Mouse (Mus musculus) cerebellum, postnatal 36 days (tissue): ENCODE results near the gene Stac.

Experiments used
- DNase-seq, 2 experiments: peaks; one replicate each; pipeline ENCODE4 v3.0.0; 2021 to 2022; ENCODE audit warnings: mixed read lengths in 2 of 2

The Stac gene

DNA sequence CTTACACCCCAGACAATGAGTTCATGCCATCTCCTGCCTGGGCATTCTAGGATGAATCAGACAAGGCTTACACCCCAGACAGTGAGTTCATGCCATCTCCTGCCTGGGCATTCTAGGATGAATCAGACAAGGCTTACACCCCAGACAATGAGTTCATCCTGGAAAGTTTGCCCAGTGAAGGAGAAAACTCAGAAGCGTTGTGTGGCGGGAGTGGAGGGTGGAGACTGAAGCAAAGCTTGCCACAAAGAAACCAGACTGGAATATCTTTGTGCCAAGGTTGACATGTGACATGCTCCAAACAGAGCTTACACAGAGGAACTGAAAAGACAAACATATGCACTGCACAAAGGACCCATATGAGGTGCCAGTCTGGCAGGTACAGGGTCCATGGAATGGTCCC, 102.6 kb downstream of the Stac start:
- no peak for DNase-seq

DNA sequence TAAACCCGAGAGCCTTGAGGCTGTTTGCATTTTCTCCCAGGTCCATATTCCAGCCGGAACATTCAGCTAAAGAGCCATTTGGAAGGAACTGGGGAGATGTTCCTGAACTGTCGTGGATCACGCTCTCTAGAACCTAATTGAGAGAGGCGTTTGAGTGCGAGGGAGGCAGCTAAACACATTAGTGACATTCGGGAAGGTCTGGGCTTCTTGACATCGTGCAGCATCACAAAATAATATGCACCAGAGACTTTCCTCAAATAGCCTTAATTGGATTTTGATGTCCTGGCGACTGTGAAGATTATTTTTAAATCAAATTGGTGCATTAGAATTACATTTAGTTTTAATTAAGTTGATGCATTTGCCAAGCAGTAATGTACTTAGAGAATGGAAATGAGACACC, 111.4 kb downstream of the Stac start:
- DNase-seq = no peak

DNA sequence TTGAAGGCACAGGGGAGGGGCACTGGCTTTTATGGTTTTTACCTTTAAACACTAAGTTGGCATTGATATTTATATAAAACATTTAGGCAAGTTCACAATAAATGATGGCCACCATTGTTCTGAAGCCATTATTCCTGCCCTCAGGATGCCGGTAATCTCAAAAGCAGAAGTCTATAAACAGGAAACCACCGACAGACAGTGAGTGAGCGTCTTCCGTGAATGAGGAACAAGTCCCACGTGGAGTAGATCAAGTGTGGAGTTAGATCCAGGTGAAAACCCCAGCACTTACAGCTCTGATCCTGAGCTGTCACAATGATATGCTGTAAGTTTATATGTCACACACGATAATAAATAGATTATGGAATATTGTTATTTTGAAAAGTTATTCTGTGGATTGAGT, 112.7 kb downstream of the Stac start:
- DNase-seq = no peak

DNA sequence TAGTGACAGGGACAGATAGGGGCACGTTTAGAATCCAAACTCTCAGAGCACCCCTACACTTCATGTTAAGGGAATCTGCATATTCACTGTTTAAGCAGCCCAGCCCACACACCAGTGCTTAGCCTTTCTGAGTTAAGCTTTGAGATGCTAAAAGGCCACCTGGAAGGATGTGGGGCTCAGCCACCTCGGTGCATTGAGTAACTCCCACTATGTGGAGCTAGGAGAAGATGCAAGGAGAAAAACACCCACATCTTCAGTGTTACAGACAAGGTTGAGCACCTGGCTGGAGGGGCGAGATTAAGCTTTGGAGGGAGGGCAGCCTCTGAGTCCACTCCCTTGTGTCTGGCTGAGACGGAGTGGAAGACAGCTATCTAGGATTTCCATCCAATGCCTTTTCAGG, 114.3 kb downstream of the Stac start:
- no peak for DNase-seq

DNA sequence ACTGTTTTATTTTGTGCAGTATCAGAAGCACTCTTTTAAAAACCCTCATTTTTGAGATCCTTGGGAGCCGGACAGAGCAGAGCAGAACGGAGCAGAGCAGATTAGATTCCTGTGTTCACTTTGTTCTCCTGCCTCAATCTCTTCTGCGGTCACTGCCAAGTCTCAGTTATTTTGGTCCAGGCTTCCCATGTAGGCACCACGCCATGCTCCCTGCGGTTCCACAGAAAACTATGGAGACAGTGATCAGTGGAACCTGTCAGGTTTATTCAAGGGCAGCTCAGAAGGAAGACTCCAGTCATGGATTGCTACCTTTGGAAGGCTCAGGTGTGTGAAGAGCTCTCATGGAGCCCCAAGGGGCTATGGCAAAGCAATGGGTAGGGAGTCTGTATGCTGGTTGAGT, 116.3 kb downstream of the Stac start:
- DNase-seq = peak; percentile 67 to 72

DNA sequence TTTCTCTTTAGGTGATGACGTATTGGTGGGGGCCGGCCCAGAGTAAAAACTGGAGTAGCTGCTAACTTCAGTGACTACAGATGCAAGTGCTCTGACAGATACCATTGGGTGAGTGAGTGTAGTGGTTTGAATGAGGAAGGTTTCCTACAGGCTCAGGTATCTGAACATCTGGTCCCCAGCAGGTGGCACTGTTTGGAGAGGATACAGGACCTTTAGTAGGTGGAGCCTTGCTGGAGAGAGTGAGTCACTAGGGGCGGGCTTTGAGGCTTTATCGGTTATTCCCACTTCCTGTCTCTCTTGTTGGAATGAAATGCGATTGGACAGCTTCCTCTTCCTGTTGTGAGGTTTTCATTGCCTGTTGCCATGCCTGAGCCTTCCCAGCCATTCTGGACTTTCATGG, 118.5 kb downstream of the Stac start:
- no peak for DNase-seq

DNA sequence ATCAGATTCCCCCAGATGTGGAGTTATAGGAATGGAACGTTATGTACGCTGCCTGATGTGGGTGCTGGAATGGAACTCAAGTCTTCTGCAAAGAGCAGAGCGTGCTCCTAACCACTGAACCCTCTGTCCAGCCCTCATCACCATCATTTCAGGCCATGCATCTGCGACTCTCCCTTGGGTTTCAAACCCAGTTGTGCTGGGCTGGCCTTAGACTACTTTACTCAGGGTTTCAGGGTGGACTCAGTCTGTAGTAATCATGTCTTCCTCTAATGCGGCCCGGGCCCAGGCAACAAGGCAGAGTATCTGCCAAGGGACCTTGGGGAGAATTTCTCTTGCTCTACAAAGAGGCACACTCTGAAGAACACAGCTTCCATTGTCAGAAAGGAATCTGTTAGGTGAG, 126.0 kb downstream of the Stac start:
- no peak for DNase-seq

DNA sequence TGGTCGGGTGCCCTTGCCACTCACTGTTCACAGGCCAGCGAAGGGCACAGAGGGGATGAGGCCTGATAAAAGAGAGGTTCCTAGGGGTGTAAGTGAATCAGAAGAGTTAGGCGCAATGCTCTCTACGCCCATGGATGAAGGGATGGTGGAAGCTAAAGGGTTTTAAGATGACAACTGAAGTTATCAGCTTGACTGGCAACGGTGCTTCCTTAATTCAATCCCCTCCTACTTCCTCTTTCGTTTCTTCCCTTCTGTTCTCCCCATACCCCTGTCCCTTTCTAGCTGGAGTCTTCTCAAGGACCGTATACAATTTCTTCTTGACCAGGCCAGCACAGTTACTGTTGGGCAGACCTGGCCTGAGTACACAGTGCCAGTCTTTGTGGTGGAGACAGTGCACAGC, 126.9 kb downstream of the Stac start:
- DNase-seq = no peak

DNA sequence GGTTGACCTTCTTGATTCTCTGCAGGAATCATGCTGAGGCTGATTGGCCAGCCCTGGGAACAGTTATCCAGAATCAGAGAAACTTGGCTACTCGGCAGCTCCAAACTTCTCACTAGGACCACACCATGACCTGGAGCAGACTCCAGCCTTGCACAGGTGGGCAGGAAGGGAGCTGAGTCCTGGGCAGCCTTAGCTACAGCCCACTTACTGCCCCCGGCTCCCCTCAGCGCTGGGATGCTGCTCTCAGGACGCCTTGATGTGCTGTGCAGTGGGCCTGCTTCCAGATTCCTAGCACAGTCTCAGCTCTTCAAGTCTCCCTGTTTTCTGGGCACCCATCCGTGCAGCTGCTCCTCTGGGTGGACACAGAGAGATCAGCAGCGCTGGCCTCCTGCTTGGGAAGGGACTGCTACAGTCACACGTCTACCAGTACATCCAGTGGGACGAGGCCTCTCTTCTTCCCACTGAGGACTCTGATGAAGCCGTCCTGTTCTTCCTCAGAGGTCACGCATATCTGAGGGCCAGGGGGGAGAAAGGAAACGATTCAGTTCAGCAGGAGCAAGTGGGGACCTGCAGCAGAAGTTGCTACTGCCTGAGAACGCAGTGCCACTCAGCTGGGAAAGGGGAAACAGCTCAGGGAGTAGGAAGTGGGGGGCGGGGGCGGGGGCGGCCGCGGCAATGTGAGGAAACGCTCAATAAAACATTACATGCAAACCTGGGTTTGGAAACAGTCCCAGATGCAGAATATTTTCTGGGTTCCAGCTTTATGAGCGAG, 127.7 kb downstream of the Stac start:
- no peak for DNase-seq

DNA sequence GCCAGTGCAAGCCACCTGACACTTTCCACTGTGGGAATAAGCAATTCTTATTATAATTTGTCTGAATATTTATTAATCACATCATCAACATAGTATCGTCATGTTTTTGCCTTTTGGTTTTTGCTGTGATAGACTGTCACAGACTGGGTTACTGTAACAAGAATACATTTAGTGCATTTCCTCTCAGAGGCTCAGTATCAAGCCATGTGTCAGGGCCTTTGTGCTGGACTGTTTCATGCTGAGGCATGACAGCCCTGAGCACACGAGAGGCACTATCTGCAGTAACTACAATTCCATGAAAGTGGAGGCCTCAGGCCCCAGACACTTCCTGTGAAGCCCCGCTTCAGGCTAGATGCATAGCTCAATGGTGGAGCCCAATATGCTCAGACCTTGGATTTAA, 133.4 kb downstream of the Stac start:
- DNase-seq = no peak

DNA sequence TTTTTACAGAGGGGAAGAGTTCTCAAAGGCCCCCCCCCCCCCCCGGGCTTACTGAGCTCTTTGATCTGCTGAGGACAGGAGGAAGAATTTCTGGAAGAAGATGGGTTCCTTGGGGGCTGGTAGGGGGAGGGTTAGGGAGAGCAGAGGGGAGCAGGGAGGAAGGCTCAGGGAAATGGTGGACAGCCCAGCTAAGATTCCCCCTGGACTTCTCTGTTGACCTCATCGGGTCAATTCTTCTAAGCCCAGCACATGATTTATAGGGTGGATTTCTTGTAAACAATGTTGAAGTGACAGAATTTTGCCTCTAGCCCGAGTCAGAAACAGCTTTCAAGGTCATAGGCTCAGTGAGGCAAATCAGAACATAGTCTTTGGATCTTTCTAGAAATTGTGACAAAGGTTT, 137.3 kb downstream of the Stac start:
- no peak for DNase-seq

DNA sequence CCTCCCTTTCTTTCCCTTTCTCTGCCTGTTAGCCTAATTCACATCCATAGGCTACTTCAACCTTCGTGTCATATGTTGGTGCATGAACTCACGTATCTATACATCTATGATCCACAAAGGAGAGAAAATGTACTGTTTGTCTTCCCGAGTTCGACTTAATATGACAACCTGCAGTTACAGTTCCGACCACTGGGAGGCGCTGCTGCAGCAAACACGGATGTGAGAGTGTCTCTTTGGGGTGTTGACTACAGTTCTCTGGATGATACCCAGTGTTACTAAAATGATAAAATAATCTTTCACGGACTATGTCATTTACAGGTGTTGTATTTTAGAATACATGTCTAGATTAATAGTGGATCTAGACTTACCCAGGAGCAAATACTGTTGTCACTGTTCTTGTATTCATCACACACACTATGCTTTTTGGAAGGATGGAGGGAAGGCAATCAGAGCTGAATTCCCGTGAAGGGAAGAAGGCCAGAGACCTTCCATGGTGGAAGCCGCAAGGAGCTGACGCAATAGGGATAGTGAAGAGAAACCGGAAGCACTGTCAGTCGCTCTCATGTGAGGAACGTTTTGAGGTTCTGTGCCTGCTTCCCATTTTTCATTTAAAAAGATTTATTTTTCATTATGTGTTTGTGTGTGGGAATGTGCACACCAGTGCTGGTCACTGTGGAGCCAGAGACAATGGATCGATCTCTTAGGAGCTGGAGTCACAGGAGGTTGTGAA, 138.5 kb downstream of the Stac start:
- DNase-seq = peak; percentile 8 to 17

DNA sequence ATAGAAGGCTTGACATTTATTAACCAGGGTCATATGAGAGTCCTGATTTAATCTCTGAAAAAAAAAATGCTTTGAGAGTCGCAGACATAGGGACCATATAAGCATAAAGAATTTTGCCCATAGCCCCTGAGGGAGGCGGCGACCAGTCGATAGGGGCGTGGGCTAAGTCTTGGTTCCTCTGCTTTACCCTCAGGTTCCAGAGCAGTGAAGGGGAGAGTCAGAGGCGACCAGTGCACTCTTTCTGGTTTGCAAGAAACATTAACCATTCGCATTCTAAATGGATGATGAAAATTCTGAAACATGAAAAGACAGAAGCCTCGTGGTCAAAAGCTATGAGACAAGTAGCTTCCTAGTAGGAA, 139.2 kb downstream of the Stac start:
- no peak for DNase-seq

DNA sequence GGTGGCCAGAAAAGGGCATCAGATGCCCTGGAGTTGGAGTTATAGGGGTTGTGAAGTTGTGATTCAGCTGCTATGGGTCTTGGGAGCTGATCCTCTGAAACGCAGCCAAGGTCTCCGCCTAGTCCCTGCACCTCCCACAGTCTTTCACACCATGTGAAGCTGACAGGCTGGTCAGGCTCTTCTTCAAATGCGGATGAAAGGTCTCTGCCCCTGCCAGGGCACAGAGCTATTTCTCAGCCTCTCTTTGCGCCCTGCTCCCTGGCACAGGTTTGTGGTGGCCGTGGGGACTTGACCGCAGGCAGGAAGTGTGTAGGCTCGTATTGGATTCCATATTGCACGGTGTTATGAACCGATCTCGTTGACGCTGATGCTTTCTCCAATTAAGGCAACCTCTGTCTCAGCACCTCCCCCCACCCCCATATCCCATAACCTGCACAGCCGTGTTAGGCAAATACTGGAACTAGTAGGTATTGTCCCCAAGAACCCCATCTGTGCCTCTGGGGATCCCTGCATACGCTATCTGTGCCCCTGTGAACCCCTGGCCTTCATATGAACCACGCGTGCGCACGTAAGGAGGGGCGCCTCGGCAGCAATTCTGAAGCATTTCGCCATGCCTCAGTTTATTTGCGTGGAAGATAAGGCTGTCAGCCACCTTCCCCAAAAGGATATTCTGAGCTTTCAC, 139.7 kb downstream of the Stac start:
- DNase-seq = no peak

DNA sequence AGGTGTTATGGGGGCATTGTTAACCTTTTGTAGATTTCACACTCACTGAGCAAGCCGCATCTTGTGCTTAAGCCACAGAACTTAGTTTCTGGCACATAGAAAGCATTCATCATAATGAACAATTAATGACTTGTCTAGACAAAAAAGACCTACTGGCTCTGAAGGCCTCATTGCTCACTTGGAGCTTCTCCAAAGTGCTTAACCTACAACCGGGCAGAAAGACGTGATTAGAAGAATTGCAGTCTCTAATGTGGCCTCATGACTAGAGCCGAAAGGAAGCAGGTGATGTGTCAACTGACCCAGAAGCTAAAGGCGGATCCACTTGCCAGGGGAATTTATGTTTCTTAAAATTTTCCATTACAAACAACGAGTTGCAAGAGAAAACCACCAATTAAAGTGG, 147.5 kb downstream of the Stac start:
- no peak for DNase-seq

DNA sequence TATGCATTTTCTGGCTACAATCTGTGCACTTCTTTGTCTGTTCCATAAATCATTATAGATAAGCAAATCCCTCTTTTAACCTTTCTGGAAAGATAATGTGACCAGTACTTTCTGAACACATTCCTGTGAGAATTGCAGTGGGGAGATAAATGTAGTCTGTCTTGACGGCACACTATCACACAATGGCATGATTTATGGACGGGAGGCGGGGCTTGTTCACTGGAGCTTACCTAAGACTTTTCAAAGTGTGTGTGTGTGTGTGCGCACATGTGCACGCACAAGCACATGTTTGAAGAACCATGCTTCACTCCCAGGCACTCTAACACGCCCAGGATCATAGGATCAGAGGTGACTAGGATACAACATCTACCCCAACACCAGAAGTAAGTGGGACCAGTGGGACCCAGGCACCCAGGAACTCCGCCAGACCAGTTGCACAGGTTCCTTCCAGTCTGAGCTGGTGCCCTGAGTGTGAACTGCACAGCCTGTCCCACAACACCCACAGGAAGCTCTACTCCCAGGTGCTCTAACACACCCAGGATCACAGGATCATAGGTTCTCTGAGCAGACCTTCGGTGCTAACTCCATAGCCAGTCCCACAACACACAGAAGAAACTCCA, 154.6 kb downstream of the Stac start:
- DNase-seq = no peak

DNA sequence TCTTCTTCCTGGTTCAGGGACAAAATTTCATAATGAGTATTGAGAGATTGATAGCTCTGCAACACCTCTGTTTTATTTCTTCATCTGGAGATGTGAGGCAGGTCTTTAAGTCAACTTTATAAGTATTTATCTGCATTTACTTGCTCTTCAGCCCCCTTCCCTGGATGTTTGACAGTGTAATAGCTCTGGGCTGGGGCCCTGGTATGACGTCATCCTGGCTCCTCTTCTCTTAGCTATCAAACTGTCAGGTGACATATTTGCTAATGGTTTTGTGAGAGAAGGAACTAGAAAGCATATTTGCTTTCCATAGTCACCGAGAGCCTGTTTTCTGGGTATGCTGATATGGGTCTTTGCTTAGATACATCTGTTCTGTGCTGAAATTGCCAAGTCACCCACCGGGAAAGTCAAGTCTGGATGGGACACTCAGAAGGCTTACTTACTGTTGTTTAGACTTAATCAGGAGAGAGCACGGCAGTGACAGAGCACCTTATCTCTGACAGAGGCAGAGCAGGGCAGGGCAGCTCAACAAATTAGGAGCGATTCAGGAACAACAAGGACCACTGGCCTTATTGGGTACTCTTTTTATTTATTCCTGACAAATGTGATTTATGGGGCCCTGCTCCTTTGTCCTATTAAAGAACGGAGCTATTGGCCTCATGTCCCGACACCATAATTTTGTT, 155.3 kb downstream of the Stac start:
- DNase-seq = no peak

DNA sequence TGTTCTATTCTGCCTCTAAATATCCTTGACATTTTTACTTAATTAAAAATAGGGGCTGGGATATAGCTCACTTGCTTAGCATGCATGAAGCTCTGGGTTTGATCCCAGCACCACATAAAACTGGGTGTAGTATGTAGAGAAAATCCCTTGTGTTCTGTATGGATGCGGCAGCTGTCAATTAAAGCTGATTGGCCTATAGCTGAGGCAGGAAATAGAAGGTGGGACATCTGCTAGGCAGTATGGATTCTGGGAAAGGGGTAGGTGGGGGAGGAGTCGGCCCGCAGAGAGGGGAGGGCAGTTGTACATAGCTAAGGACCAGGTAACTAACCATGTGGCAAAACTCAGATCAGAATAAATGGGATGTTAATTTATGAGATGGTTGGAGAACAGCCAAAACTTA, 166.3 kb downstream of the Stac start:
- no peak for DNase-seq

DNA sequence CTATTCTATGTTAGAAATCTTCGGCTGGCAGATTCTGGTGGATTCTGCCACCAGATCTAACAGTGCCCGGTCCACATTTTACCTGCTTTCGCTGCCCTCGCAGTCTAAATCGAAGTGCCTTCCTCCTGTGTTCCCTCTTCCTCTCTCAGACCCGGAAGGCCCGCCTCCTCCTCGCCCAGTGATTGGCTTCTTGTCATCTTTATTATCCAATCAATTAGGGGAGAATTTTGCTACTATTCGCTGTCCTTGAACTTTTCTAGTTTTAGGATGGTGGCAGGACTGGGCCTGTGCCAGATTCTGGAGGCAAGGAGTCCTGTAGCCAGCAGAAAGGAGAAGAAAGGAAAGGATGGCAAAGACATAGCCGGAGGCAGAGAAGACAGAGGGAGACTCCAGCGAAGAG, 167.0 kb downstream of the Stac start:
- no peak for DNase-seq

DNA sequence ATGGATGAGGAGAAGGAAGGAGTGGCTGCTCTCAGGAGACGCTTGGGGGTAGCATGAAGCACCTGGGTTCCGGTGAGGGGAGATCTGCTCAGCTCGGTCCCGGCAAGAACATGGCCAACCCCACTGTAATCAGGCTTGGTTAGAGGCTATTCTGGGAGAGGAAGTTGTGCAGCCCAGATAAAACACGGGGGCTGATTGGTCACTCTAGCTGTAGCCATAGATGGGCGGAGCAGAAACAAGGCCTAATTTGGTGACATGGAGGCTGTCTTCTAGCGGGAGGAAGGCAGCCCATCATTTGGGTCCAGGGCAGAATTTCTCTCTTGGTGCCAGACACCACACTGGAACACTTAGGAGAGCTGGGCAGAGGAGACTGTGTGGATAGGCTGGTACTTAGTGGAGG, 167.9 kb downstream of the Stac start:
- DNase-seq = no peak

DNA sequence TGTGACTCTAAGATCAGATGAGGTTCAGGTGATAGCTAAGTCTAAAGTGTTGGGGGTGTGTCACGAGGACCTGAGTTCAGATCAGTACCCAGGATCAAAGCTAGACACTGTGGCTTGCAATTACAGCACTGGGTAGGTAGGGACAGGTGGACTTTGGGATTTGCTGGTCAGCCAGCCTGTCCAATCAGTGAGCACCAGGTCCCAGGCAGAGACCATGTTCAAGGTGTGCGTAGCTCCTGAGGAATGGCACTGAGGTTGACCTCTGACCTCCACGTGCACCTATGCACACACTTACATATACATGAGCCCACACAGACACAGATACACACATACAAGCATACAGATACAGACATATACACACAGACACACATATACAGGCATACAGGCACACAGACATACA, 174.6 kb downstream of the Stac start:
- DNase-seq = no peak

DNA sequence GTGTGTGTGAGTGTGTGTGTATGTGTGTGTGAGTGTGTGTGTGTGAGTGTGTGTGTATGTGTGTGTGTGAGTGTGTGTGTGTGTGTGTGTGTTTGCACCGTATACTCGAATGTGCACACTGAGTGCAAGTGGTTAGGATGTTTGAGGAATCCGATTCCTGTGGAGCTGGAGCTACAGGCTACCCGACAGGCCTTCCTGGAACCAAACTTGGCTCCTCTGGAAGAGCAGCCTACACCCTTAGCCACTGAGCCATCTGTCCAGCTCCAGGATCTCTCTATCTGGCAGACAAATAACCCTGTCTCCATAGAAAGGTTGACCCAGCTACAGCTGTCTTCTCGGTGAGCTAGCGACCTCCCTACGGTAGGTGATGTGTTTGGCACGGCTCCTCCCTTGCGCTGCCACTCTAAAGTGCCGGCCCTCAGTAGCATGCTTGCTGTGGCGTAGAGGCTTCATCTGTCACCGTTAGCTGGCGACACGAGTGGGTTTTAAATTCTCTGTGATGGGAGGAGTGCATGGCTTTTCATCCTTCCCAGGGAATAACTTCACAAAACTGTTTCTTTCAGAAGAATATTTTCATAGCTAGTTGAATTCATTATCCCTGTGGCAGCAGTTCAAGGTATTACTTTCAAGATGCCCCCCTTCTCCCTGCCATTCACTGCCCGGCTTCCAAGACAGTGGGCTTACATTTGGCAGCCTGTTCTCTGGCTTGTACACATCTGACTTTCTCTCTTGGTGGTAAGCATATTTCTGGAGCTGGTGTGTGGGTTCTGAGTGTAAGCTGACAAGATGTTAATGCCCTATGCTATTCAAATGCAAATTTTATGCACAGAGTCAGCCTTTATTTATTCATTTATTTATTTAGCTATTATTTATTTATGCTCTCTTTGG, 175.3 kb downstream of the Stac start:
- no peak for DNase-seq
